Mouse (Mus musculus): Measurements from ENCODE around the gene Scrt2. TPM values are rescaled to one million over a fixed set of nuclear protein-coding genes. Genes with fewer than 3 reads are reported as not detected.
"Not testable (repeated sequence)": the region's sequence is repeated elsewhere in the genome, so short reads cannot be mapped to it uniquely, and the experiment has no call there.

Gene Scrt2
- polyA plus RNA-seq, 1 experiment from 2014 or later = 0.08 TPM

DNA sequence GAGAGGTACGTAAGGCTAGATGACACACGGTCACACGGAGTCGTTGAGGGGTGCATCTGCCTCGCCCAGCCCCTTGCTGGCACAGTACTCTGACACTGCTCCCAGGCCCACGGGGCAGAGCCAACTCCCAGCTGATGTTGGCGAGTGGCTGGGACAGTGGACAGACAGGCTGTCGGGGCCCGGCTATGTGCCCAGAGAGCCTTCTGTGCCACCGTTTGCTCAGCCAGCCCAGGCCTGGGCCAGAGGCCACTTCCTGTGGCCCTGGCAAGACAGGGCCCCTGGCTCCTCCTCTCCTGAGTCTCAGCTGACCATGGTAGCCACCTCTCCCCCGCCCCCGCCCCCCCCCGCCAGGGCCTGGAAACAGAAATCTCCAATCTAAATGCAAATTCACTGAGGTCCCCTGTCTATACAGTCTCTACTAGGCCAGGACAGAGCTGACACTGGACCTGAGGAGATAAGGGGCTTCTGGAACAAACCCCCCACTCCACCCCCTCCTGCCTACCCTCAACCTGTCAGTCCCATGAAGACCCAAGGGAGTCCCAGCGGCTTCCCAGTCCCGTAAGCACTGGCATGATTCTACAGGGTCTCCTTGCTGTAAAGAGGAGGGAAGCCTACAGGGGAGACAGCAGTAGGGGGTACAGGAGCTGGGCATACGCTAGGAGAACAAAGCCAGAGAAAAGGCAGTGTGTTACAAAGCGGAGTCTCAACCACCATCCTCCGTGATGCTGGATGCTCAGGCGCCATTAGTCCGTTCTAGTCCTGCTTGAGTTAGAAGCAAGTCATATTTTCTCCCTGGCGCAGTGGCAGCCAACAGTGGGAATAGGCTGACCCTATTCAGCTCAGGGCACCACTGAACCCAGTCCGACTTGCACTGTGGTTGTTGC, 24.7 kb upstream of the Scrt2 start:
- Histone ChIP-seq H3K9me3 (replicated peaks) (no peaks in the 10 kb centered on the region), H3K36me3 (no peaks in the 10 kb centered on the region), H3K27me3 (replicated peaks) (peaks cover 69% of the 10 kb centered on the region), H3K4me2 (no peak overlapping the region), H3K9ac (no peak overlapping the region), H3K4me3 (no peak overlapping the region), H3K4me1 (replicated peaks) (no peaks in the 10 kb centered on the region), H3K27ac (ENCODE audit: poor library complexity, severe bottlenecking) (no peak overlapping the region)
- no peak for ATAC-seq (ENCODE audit: insufficient number of reproducible peaks, low FRiP score)
- WGBS = 62% methylated on average over 22 of the region's 22 CpGs

DNA sequence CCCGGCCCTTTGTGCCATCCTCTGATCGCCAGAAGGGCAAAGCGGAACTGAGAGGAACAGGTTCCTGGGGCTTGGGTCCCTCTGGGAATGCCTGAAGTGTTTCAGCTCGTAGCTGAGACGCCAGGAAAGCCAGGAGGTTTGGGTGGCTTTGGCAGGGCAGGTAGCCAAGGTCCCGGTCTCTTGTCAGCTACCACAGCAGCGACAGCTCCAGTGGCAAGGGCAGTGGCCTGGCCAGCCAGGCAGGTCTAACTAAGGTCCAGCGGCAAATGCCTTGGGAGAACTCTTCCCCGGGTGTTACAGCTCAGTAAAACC, 24.1 kb upstream of the Scrt2 start:
- Histone ChIP-seq H3K9me3 (replicated peaks) (no peaks in the 10 kb centered on the region), H3K4me2 (no peak overlapping the region), H3K27me3 (replicated peaks) (peaks cover 63% of the 10 kb centered on the region), H3K4me3 (no peak overlapping the region), H3K4me1 (replicated peaks) (no peaks in the 10 kb centered on the region), H3K9ac (no peak overlapping the region), H3K27ac (ENCODE audit: poor library complexity, severe bottlenecking) (no peak overlapping the region), H3K36me3 (no peaks in the 10 kb centered on the region)
- no peak for ATAC-seq (ENCODE audit: insufficient number of reproducible peaks, low FRiP score)
- 71% methylated on average over 9 of the region's 9 CpGs for WGBS

DNA sequence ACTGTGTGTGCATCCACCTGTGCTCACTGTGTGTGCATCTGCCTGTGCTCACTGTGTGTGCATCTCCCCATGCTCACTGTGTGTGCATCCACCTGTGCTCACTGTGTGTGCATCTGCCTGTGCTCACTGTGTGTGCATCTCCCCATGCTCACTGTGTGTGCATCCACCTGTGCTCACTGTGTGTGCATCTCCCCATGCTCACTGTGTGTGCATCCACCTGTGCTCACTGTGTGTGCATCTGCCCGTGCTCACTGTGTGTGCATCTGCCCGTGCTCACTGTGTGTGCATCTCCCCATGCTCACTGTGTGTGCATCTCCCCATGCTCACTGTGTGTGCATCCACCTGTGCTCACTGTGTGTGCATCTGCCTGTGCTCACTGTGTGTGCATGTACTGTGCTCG, 18.5 kb upstream of the Scrt2 start:
- not testable (repeated sequence) for H3K4me1 ChIP-seq (replicated peaks); H3K9ac ChIP-seq; H3K27ac ChIP-seq (ENCODE audit: poor library complexity, severe bottlenecking); ATAC-seq (ENCODE audit: insufficient number of reproducible peaks, low FRiP score); H3K36me3 ChIP-seq; H3K4me2 ChIP-seq; H3K4me3 ChIP-seq; H3K9me3 ChIP-seq (replicated peaks)
- H3K27me3 ChIP-seq (replicated peaks) = peaks cover 16% of the 10 kb centered on the region
- 75% methylated on average over 3 of the region's 3 CpGs for WGBS

DNA sequence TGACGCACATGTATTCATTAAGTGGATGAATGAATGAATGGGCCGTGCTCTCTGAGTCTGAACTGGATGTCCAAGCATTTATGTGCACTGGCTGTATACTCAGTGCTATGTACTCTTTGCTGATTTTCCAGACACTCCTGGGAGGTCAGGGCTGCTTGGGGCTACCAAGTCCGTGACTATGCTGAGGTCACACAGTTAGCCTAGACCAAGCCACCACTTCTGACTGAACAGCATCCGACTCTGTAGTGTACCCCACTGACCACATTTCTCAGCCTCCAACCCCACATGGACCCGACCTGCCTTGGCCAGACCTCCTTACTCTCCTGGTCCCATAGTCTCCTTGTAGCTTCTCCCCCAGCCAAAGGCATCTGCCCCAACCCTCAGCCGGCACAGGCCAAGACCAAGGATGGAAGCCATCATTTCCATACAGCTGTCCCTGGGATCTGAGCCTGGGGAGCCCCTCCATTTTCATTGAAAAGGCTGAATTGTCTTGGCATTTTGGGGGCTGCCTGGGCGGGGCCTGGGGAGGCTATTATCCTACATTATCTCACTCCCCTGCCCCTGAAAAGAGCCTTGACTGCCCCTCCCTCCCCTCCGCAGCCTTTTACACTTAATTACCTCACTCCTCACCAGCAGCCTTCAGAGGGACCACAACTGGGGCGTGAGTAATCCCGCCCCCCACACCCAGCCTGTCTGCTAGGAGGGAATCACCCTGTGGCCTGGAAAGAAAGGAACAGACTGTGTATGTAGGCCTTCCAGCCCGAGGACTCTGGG, 12.5 kb upstream of the Scrt2 start:
- WGBS = 40% methylated on average over 11 of the region's 11 CpGs
- H3K9me3 ChIP-seq (replicated peaks) = no peaks in the 10 kb centered on the region
- no peak overlapping the region for H3K9ac ChIP-seq
- H3K4me1 ChIP-seq (replicated peaks) = no peaks in the 10 kb centered on the region
- H3K27me3 ChIP-seq (replicated peaks) = peaks cover 32% of the 10 kb centered on the region
- H3K4me3 ChIP-seq = no peak overlapping the region
- no peak overlapping the region for H3K27ac ChIP-seq (ENCODE audit: poor library complexity, severe bottlenecking)
- no peak overlapping the region for H3K4me2 ChIP-seq
- H3K36me3 ChIP-seq = no peaks in the 10 kb centered on the region
- no peak for ATAC-seq (ENCODE audit: insufficient number of reproducible peaks, low FRiP score)

DNA sequence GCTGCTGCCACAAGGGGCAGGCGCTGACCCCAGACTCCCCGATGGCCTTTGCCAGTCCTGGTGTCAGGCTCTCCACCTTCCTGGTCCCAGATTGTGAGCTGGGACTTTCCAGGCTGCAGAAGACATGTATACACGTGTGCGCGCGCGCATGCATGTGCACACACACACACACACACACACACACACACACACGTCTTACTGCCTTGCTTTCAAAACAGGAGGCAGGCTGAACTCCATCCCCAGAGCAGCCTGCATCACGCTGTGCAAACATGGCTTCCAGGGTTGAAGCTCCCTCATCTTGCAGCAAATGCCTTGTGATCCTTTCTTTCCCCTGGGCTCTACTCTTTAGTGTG, 11.9 kb upstream of the Scrt2 start:
- H3K27ac ChIP-seq (ENCODE audit: poor library complexity, severe bottlenecking) = no peak overlapping the region
- no peak overlapping the region for H3K9ac ChIP-seq
- H3K4me3 ChIP-seq = no peak overlapping the region
- no peaks in the 10 kb centered on the region for H3K4me1 ChIP-seq (replicated peaks)
- H3K9me3 ChIP-seq (replicated peaks) = no peaks in the 10 kb centered on the region
- no peaks in the 10 kb centered on the region for H3K36me3 ChIP-seq
- H3K4me2 ChIP-seq = no peak overlapping the region
- WGBS = 58% methylated on average over 9 of the region's 9 CpGs
- no peak for ATAC-seq (ENCODE audit: insufficient number of reproducible peaks, low FRiP score)
- H3K27me3 ChIP-seq (replicated peaks) = peaks cover 32% of the 10 kb centered on the region

DNA sequence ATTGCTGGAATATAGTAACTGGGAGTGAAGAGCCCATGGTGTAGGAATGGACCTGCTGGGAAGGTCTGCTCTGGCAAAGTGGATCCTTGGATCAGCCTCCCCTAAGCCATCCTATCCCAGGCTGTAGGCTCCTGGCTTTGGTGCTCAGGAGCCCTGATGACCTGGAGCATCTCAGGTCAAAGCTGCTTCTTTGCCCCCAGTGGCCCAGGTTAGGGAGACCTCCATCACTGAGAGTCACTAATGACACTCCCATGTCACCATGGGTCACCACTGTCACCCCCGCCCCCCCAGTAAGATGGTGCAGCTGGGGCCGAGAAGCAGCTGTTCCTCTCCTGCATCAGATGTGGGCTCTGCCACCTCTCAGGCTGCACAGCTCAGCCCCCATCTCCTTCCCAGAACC, 11.4 kb upstream of the Scrt2 start:
- no peak for ATAC-seq (ENCODE audit: insufficient number of reproducible peaks, low FRiP score)
- Histone ChIP-seq H3K27me3 (replicated peaks) (peaks cover 37% of the 10 kb centered on the region), H3K4me3 (no peak overlapping the region), H3K9me3 (replicated peaks) (no peaks in the 10 kb centered on the region), H3K36me3 (no peaks in the 10 kb centered on the region), H3K27ac (ENCODE audit: poor library complexity, severe bottlenecking) (no peak overlapping the region), H3K4me1 (replicated peaks) (no peaks in the 10 kb centered on the region), H3K4me2 (no peak overlapping the region), H3K9ac (no peak overlapping the region)
- WGBS = 72% methylated on average over 2 of the region's 2 CpGs

DNA sequence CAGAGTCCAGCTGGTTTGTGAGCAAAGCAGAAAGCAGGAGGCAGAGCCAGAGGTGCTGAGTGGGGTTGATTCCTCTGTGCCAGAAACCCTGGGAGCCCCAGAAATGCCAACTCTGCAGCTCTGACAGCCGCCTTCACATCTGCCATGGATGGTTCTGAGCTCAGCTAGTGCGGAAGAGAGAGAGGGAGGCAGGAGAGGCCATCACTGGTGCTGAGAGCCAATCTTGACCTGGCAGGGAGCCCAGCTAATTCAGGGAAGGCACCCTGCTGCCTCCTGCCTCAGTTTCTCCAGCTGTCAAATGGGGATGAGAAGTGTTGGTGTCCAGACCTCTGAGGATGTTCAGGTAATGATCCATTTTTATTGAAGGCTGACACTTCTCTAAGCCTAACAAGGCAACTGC, 6.8 kb upstream of the Scrt2 start:
- H3K9ac ChIP-seq = no peak overlapping the region
- peaks cover 75% of the 10 kb centered on the region for H3K27me3 ChIP-seq (replicated peaks)
- H3K36me3 ChIP-seq = no peaks in the 10 kb centered on the region
- H3K4me1 ChIP-seq (replicated peaks) = no peaks in the 10 kb centered on the region
- 80% methylated on average over 2 of the region's 2 CpGs for WGBS
- no peak overlapping the region for H3K4me3 ChIP-seq
- no peaks in the 10 kb centered on the region for H3K9me3 ChIP-seq (replicated peaks)
- H3K27ac ChIP-seq (ENCODE audit: poor library complexity, severe bottlenecking) = no peak overlapping the region
- H3K4me2 ChIP-seq = no peak overlapping the region
- ATAC-seq (ENCODE audit: insufficient number of reproducible peaks, low FRiP score) = no peak

DNA sequence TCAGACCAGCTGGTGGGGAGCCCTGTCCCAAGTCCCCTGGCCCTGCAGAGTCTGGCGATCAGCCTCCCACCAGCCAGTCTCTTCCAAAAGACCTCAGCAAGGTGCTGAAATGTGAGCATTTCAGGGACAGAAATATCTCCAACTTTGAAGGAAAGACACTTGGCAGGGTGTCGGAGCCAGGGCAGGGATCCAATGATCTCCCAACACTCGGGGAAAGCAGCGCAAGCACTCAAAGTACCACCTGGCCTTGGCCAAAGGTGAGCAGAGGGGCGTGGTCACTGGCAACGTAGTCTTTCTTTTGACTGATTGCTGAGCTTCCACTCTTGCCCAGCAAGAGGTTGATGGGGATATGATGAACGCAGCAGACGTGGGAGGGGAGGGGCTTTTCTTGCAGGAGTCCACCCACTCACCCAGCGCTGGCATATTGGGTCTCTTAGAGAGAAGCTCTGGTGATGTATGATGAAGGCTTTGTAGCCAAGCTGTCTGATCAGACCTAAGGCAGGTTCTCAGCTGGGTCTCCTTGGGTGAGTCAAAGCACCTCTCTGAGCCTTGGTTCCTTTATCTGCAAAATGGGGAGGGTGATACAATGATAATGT, 5.9 kb upstream of the Scrt2 start:
- no peak overlapping the region for H3K9ac ChIP-seq
- peaks cover under 1% of the 10 kb centered on the region; the same call in 1 of the 2 replicates for H3K4me1 ChIP-seq (replicated peaks)
- no peak overlapping the region for H3K4me2 ChIP-seq
- H3K4me3 ChIP-seq = no peak overlapping the region
- 34% methylated on average over 9 of the region's 9 CpGs for WGBS
- H3K27me3 ChIP-seq (replicated peaks) = peaks cover 77% of the 10 kb centered on the region
- H3K27ac ChIP-seq (ENCODE audit: poor library complexity, severe bottlenecking) = no peak overlapping the region
- no peaks in the 10 kb centered on the region for H3K36me3 ChIP-seq
- no peaks in the 10 kb centered on the region for H3K9me3 ChIP-seq (replicated peaks)
- no peak for ATAC-seq (ENCODE audit: insufficient number of reproducible peaks, low FRiP score)

DNA sequence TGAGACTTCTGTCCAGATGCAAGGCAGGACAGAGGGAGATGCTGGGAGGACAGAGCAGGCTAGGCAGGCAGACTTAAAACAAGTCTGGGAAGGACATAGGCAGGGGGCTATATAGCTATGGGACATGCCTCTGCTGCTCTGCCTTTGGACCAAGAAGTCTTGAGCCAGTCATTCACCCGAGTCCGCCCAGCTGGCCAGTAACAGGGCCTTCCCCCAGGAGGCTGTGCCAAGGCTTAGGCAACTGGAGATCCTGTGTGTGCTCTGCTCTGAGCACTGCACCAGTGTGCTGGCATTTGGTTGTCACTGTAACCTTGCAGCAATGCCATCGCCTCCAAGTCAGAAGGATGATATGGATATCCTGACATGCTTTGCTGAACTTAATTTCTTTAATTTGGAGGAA, 4.0 kb upstream of the Scrt2 start:
- 62% methylated on average over 3 of the region's 3 CpGs for WGBS
- no peak for ATAC-seq (ENCODE audit: insufficient number of reproducible peaks, low FRiP score)

DNA sequence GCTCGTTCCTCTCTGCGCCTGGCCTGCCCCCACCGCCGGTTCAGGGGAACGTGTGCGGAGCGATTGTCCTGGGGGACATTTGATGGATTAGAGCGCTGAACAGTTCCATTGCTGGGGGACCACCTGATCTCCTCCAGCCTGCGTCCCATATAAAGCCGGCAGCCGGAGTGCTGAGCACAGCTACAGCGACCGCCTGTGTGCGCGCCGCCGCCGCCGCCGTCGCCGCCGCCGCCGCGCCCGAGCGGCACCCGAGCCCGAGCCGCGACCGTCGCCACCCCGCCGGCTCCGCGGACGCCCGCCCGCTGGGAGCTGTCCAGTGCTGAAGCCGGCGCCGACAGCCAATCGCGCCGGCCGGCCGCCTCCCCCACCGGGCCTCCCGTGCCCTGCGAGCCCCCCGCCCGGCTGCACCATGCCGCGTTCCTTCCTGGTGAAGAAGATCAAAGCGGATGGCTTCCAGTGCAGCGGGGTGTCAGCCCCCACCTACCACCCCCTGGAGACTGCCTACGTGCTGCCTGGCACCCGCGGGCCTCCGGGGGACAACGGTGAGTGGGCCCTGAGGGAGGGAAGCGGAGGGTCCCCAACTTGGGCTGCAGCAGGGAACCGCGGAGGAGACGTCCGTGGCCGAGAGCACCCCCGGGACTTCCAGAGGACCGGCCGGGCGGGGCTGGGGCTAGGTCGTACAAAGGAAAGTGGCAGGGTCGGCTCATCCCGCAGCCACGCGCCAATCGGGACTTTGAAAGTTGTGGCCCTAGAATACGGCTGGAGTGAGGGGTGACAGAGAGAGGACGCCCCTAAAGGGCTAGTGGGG, 516 bp downstream of the Scrt2 start:
- 2% methylated on average over 76 of the region's 81 CpGs for WGBS
- peak overlapping the region; percentile 44 for H3K4me3 ChIP-seq
- peak overlapping the region; percentile 74 for H3K4me2 ChIP-seq
- H3K27me3 ChIP-seq (replicated peaks) = peaks cover 86% of the 10 kb centered on the region
- no peaks in the 10 kb centered on the region for H3K36me3 ChIP-seq
- H3K9ac ChIP-seq = no peak overlapping the region
- peaks cover 20% of the 10 kb centered on the region for H3K4me1 ChIP-seq (replicated peaks)
- H3K9me3 ChIP-seq (replicated peaks) = no peaks in the 10 kb centered on the region
- no peak overlapping the region for H3K27ac ChIP-seq (ENCODE audit: poor library complexity, severe bottlenecking)
- peak; percentile 79 for ATAC-seq (ENCODE audit: insufficient number of reproducible peaks, low FRiP score)

More for the DNA sequence above, 4.0 kb upstream of the Scrt2 start:
- Histone ChIP-seq H3K27me3 (replicated peaks) (peaks cover 90% of the 10 kb centered on the region), H3K4me3 (no peak overlapping the region), H3K27ac (ENCODE audit: poor library complexity, severe bottlenecking) (no peak overlapping the region), H3K36me3 (no peaks in the 10 kb centered on the region), H3K4me1 (replicated peaks) (peaks cover 17% of the 10 kb centered on the region), H3K9ac (no peak overlapping the region), H3K4me2 (no peak overlapping the region), H3K9me3 (replicated peaks) (no peaks in the 10 kb centered on the region)

Data from heart, embryonic 12.5 days (tissue).